Mouse (Mus musculus) ovary, postnatal 10 days (tissue): ENCODE results near the gene Jchain.

Experiments
- DNase-seq: peaks from one replicate; pipeline ENCODE4 v3.0.0; 2022; ENCODE audit warnings: low spot score

Gene Jchain

GRCm38 (mm10) chr5:88519232-88519631 lies 8.5 kb downstream of the Jchain start:
- no peak for DNase-seq

GRCm38 (mm10) chr5:88508990-88509389 lies 18.7 kb downstream of the Jchain start:
- DNase-seq, result no peak

- DNase-seq, result no peak
Observed at GRCm38 (mm10) chr5:88508555-88508954, 19.1 kb downstream of the Jchain start.

- no peak for DNase-seq
Observed at GRCm38 (mm10) chr5:88499781-88500180, 27.9 kb downstream of the Jchain start.

- no peak for DNase-seq
Observed at GRCm38 (mm10) chr5:88491111-88491510, 36.6 kb downstream of the Jchain start.

- DNase-seq, result no peak
Observed at GRCm38 (mm10) chr5:88489004-88489403, 38.7 kb downstream of the Jchain start.

GRCm38 (mm10) chr5:88487675-88488074 lies 40.0 kb downstream of the Jchain start, which contains the start of gene Enam:
Gene Enam, plus strand, starts transcription at chr5:88487975.
- DNase-seq, result no peak
